Mouse (Mus musculus) cerebral cortex, adult 2 months (tissue): ENCODE results near the gene Tceal1.

Experiments used
- WGBS: fragments of 180-500 bp; shearing (Covaris S2); methylation state at CpG from one replicate; pipeline ENCODE4 v1.1.7; 2018; 5-methylcytosine and 5-hydroxymethylcytosine counted together

Gene Tceal1

GRCm38 (mm10) chrX:136749329-136749728, 41.5 kb downstream of the Tceal1 start:
- 64% methylated on average over 4 of the region's 4 CpGs for WGBS

- WGBS: 50% methylated on average over 3 of the region's 3 CpGs
These were observed 47.7 kb downstream of the Tceal1 start for GRCm38 (mm10) chrX:136755464-136755863.
